Mouse (Mus musculus) frontal cortex, adult 2 months (tissue): ENCODE measurements around the gene Oit1. TPM values are rescaled to one million over a fixed set of nuclear protein-coding genes. Genes with fewer than 3 reads are reported as not detected.

Source experiments
- DNase-seq, 2 experiments: peaks; one replicate each; pipeline ENCODE4 v3.0.0; 2022; ENCODE audit warnings: low spot score in 1 of 2; ENCODE audit errors: extremely low spot score in 1 of 2
- polyA plus RNA-seq: library from polyadenylated mRNA; depleted of rRNA; stranded (reverse); fragments of >200 nt; gene quantifications from 2 replicates; pipeline ENCODE4 v1.2.3, GENCODE M21; 2012; rRNA removed

Gene Oit1
- polyA plus RNA-seq, 1 experiment, result not detected

- no peak for DNase-seq
Observed at GRCm38 (mm10) chr14:8304082-8304481, 74.5 kb downstream of the Oit1 start.

GRCm38 (mm10) chr14:8302687-8303086 lies 75.9 kb downstream of the Oit1 start:
- DNase-seq, result no peak

- DNase-seq, result peak in 1 of 2 experiments; percentile 62
Observed at GRCm38 (mm10) chr14:8300281-8300680, 78.3 kb downstream of the Oit1 start.

Other genes starting within 250 kb of the Oit1 start
- 220 and 233 TPM in 2 replicates for gene Pdhb, start 205.7 kb downstream of the Oit1 start, polyA plus RNA-seq
- gene Kctd6, start 164.6 kb downstream of the Oit1 start, polyA plus RNA-seq, result 35.9 and 36.3 TPM in 2 replicates
- gene Acox2, start 119.4 kb downstream of the Oit1 start, polyA plus RNA-seq, result 0.15 and 0.26 TPM in 2 replicates
- 323 and 391 TPM in 2 replicates for gene Fam107a, start 60.7 kb downstream of the Oit1 start, polyA plus RNA-seq